Mouse (Mus musculus) hindbrain, embryonic 10.5 days (tissue): ENCODE measurements around the gene Rpa1. TPM values are rescaled to one million over a fixed set of nuclear protein-coding genes. Genes with fewer than 3 reads are reported as not detected.

ENCODE experiments used
- DNase-seq: peaks from one replicate; pipeline ENCODE4 v3.0.0-alpha.2; 2017; ENCODE audit warnings: low spot score
- H3K27ac ChIP-seq: fragments of 300-500 bp; sonication (generic); 2 replicates; pipeline ENCODE4 v1.5.1; 2016; ENCODE audit warnings: mild to moderate bottlenecking, moderate library complexity
- H3K27me3 ChIP-seq: fragments of 300-500 bp; sonication (generic); 2 replicates; pipeline ENCODE4 v1.6.1; 2016; ENCODE audit warnings: mild to moderate bottlenecking; ENCODE audit not compliant: poor library complexity, insufficient read depth, severe bottlenecking
- H3K36me3 ChIP-seq: fragments of 300-500 bp; sonication (generic); 2 replicates; pipeline ENCODE4 v1.6.1; 2016; ENCODE audit warnings: mild to moderate bottlenecking, moderate library complexity
- H3K4me1 ChIP-seq: fragments of 300-500 bp; sonication (generic); replicated peaks from 2 replicates; pipeline ENCODE4 v1.6.1; 2016; ENCODE audit warnings: mild to moderate bottlenecking
- H3K4me3 ChIP-seq: fragments of 300-500 bp; sonication (generic); 2 replicates; pipeline ENCODE4 v1.5.1; 2016; ENCODE audit warnings: mild to moderate bottlenecking, moderate library complexity
- H3K9me3 ChIP-seq: fragments of 300-500 bp; sonication (generic); 2 replicates; pipeline ENCODE4 v1.6.1; 2016; ENCODE audit warnings: mild to moderate bottlenecking, moderate library complexity
- WGBS: fragments of 180-500 bp; shearing (Covaris S2); methylation state at CpG from one replicate; pipeline ENCODE4 v1.1.7; 2016; 5-methylcytosine and 5-hydroxymethylcytosine counted together
- polyA plus RNA-seq: library from polyadenylated mRNA; unstranded; fragments of >200 nt; fragmentation: Nextera tagmentation; extraction: Ambion mirVana; gene quantifications from 2 replicates; pipeline ENCODE4 v1.2.1, GENCODE M21; 2016

Gene Rpa1
- polyA plus RNA-seq, 1 experiment from 2014 or later, result 136 TPM

DNA sequence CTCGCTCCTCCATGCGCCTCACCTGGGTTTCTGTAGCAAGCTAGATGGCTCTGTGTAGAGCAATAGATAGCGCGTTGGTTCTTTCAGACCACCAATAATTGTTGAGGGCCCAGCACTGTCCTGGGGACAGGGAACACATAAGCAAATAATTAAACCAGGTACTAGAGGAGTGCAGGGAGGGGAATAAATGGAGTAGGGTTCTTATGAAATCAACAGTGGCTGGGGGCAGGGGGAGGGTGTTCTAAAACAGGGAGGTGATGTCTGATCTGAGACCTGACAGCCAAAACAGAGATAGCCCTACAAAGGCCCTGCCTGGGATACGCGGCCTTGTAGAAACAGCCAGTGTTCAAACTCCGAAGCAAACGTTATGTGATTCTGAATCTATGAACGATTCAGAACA lies 98.5 kb downstream of the Rpa1 start:
- no peaks in the 10 kb centered on the region for H3K36me3 ChIP-seq
- DNase-seq, result no peak
- H3K27ac ChIP-seq, result peak overlapping the region; percentile 54
- peaks cover 62% of the 10 kb centered on the region for H3K4me1 ChIP-seq
- no peak overlapping the region for H3K4me3 ChIP-seq
- 88% methylated on average over 9 of the region's 9 CpGs for WGBS
- no peaks in the 10 kb centered on the region for H3K27me3 ChIP-seq
- no peaks in the 10 kb centered on the region for H3K9me3 ChIP-seq

Other genes with a start within 250 kb of the Rpa1 start
- 0.15 and 0.52 TPM in 2 replicates for gene Hic1, start 178.8 kb downstream of the Rpa1 start, polyA plus RNA-seq
- gene Ovca2, start 169.5 kb downstream of the Rpa1 start, polyA plus RNA-seq, result 27.6 and 33.1 TPM in 2 replicates
- 23.2 and 24.2 TPM in 2 replicates for gene Dph1, start 157.1 kb downstream of the Rpa1 start, polyA plus RNA-seq
- 2.5 and 2.8 TPM in 2 replicates for gene Rtn4rl1, start 154.5 kb downstream of the Rpa1 start, polyA plus RNA-seq
- 14.6 and 17.4 TPM in 2 replicates for gene Smyd4, start 109 bp upstream of the Rpa1 start, polyA plus RNA-seq
- gene Serpinf1, start 74.4 kb upstream of the Rpa1 start, polyA plus RNA-seq, result 95.3 and 106 TPM in 2 replicates
- gene Serpinf2, start 91.3 kb upstream of the Rpa1 start, polyA plus RNA-seq, result 0.07 TPM in 1 of 2 replicates, not detected in the other
- 7.7 and 8.6 TPM in 2 replicates for gene Wdr81, start 106.4 kb upstream of the Rpa1 start, polyA plus RNA-seq
- gene Tlcd2, start 113.4 kb upstream of the Rpa1 start, polyA plus RNA-seq, result 11.7 and 12.4 TPM in 2 replicates
- 74.8 and 78.1 TPM in 2 replicates for gene Prpf8, start 138.5 kb upstream of the Rpa1 start, polyA plus RNA-seq
- gene Rilp, start 161.8 kb upstream of the Rpa1 start, polyA plus RNA-seq, result 0.35 and 0.65 TPM in 2 replicates
- gene Scarf1, start 165.2 kb upstream of the Rpa1 start, polyA plus RNA-seq, result 4.9 and 6.4 TPM in 2 replicates
- gene Slc43a2, start 183.4 kb upstream of the Rpa1 start, polyA plus RNA-seq, result 5.2 and 7.1 TPM in 2 replicates
- gene Pitpna, start 239.8 kb upstream of the Rpa1 start, polyA plus RNA-seq, result 68.8 and 80.6 TPM in 2 replicates